Mouse (Mus musculus) C2C12 (cell line): ENCODE data around the gene Rere.

Experiments
- CTCF ChIP-seq: IDR thresholded peaks from one replicate; pipeline ENCODE4 v1.5.1; 2011; ENCODE audit not compliant: control insufficient read depth, insufficient read depth, insufficient read length
- MAX ChIP-seq: IDR thresholded peaks from one replicate; pipeline ENCODE4 v1.6.1; 2011; ENCODE audit warnings: mild to moderate bottlenecking, control low read depth
- MYOD1 ChIP-seq: IDR thresholded peaks from one replicate; pipeline ENCODE4 v1.6.1; 2011; ENCODE audit warnings: low read depth; ENCODE audit not compliant: control insufficient read depth, insufficient read length
- USF1 ChIP-seq: IDR thresholded peaks from one replicate; pipeline ENCODE4 v1.6.1; 2011; ENCODE audit warnings: low read depth, mild to moderate bottlenecking, control low read depth, moderate library complexity

DNA sequence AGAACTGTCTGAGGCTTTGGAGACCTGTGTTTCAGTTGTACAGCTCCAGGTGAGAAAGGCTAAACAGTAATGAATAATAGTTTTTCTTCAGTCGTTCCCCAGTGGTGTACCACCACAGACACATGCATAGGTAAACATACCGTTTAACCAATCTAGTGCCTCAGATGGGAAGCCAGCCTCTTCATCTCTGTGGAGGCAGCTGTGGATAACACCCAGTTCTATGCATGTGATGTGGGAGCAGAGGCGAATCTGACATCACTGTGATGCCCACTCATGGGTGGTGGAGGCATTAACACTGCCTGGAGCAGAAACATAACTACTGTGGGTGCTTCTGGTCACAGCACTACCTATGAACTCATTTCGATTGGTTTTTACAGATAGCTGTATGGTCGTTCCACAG lies 314.5 kb downstream of the Rere start:
- TF ChIP-seq CTCF (no peak), USF1 (no peak), MAX (no peak), MYOD1 (no peak)
